Mouse (Mus musculus) kidney, adult 8-10 months (tissue): ENCODE data around the gene Fibin.

Experiments
- DNase-seq, 2 experiments: peaks; one replicate each; pipeline ENCODE4 v3.0.0; 2022

The Fibin gene

DNA sequence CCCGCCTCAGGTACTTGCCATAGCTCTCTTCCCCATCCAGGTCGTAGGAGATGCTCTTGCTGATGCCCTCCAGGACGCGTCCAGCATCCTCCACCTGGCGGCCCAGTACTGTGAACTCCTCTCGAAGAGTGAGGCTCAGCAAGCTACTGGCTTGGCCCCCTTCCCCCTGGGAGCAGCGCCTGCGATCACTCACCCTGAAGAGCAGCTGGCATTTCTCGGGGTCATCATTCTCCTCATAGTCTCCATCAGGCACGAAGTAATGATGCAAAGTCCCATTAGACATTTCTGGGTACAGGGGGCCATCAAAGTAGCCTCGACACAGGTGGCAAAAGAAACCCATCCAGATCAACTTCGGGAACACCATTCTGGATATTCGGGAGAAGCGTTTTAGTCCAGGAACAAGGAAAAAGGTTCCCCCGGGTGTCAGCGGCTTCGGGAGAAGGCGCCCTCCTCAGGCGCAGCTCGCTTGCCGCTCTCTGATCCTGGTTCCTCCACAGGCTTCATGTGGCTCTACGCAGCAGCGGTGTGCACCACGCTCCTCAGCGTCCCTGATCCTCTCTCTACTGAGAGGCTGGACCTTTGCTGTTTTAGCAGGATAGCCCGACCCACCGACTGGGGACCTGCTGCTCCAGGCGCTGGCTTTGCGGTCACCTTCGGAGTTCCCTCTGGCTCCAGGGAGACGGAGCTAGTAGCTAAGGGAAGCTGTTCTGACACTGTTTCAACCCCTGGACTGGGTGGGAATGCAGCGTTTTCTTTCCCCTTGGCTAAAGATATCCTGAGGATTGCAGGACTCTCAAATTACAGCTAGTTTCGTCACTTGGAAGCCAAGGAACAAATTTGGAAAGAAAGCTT lies at the start of gene Fibin:
Gene Fibin (minus strand): TSS at position 752 of the 852 bp plus-strand sequence.
- peak; percentile 31 to 49 for DNase-seq

DNA sequence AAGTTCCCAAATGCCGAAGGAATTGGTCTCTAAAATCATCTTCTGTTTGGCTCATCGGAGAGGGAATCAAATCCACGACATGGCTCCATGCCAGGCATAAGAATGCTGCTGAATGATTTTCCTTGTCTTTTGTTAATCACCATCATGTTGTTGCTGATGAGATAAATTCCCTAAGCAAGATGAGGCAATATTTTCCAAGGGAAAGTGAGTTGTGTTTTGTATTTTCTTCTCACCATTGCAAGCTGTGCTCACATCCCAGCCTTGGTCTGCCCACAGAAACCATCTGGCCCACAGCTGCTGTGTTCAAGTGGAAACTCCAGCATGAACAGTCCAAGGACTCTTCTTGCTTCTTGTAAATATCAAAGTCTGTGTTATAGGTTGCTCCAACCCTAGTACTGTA lies 48.4 kb upstream of the Fibin start:
- no peak for DNase-seq

DNA sequence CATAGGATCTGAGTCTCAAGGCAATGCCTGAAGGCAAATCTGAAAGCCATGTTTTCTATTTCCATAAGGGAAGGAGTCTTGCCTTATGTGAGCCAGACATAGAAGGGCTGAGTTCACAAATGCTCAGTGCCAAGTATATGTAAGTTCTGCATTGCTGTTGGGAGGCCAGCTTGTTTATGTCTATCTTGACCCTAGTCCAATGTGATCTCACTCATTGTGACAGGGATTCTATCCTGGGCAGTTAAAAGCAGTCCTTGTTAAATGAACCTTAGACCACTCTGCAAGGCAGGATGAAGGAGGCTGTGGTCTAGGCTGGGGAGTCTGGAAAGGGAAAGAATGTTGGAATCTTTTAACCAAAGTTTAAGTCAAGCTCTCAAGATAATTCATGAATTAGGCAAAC lies 45.8 kb upstream of the Fibin start:
- no peak for DNase-seq

DNA sequence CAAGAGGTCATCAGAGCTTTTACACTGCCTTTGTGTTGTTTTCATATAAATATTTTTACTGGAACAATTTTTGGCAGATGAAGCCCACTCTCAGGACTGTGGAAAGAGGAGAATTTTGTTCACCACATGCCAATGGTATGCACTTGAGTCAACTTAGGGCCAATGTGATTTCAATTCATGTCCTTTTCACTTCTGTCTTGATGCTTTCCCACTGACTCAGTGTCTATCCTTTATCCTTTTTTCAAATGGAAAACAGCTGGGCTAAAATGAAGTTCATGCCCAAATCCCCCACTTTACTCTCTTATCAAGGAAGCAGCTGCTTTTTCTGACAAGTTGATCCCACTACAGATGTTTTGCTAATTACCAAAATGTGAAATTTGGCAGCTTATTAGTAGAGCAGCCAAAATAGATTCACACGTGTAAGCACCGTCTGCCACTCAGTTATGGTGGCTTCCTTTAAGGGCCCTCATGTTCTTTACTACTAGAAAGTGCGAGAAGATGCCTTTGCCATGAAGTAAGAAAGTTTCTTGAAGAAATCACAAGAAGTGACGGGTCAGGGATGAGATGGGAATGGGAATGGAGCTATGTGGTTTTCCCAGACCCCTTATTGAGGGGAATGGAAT lies 29.8 kb upstream of the Fibin start:
- DNase-seq: no peak

DNA sequence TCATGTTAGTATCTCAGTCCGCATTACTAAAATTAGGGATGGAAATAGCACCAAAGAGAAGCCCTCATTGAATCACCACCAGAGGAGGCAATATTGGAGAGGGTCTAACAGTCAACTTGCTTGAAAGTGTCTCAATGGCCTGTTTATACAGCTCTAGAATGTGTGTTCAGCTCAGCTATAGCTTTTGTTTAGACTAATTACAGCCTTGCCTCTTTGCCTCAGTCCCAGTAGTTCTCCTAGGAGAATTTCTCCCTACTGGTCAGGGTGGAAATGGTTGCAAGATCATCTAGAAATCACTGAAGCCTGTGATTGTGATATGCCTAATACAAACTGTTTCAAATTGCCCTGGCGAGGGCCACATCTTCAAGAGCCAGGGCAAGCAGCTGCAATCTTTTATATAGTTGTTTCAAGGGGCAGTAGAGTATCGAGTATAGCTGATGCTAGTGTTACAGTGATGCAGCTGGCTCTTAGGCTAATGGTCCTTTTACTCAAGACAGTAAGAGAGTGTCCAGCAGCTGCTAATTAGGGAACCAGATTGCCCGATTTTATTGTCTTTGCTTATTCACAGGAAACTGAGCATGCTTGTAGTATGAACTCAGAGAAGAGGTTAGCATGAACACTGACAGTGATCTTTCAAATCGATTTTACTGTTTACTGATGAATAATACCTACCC lies 27.9 kb upstream of the Fibin start:
- no peak for DNase-seq

DNA sequence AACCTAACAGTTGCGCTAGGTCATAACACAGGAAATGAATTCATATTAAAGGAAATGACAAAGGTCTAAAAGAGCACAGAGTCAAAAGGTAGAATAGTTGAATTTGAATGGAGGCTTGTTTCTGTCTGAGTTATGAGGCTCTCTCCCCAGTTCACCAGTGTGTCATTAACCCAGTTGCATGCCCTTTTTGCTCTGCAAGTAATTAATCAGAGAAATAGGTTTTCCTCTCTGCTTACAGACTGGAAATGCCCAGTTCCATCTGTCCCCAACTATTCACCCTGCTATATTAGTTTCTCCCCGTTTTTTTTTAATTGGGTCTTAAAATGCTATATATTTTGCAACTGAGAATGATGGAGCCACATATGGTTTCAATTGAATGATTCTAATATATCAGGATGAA lies 16.8 kb upstream of the Fibin start:
- no peak for DNase-seq

DNA sequence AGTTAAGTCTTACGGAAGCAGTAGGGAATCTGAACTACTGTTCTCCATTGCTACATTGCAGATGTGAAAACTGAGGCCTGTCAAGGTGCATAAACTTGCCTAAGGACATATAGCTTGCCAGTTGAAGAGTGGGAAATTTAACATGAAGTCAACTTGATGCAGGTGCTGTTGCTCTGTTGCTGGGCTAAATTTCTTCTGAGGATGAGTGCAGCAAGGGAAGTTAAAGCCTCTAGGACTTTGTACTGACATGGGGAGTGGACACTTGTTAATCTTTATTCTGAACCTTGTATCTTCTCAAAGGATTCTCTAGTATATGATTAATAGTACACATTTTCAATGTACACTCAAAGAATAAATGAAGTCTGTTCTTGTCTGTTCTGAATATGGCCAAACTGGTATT lies 13.7 kb upstream of the Fibin start:
- peak; percentile 39 to 41 for DNase-seq

DNA sequence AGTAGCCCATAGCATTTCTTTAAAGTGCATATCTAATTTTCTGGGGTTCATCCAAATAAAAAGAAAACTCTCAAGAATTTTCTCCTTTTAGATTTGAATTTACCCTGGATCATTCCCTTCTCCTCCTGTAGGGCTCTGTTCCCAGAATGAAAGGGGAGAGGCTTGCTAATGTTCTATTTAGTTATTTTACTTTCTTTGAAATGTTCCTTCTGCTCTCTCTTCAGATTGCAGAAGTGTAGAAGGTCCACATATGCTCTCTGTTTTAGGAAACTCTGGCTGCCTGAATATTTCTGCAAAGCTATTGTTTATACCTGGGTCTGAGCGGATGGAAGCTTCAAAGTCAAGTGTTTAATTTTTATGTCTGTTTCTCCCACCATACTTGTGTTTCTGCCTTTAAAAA lies 12.5 kb upstream of the Fibin start:
- no peak for DNase-seq

DNA sequence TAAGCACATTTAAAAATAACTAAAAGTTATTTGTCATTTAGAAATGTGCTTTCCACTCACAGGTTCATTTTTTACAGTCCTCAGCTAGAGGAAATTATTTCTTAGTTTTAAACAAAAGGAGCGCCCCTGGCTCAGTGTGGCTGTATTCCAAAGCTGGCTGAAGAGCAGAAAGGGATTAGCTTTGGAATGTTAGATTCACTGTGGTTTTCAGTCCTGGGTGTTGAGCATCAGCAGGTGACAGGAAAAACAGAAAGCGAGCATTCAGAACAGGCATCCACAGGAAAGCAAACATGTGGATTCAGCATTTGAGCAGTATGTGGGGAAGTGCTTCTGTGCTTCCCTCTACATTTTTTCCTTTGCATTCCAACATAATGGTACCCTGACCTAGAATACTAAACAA lies 10.2 kb upstream of the Fibin start:
- DNase-seq: no peak

DNA sequence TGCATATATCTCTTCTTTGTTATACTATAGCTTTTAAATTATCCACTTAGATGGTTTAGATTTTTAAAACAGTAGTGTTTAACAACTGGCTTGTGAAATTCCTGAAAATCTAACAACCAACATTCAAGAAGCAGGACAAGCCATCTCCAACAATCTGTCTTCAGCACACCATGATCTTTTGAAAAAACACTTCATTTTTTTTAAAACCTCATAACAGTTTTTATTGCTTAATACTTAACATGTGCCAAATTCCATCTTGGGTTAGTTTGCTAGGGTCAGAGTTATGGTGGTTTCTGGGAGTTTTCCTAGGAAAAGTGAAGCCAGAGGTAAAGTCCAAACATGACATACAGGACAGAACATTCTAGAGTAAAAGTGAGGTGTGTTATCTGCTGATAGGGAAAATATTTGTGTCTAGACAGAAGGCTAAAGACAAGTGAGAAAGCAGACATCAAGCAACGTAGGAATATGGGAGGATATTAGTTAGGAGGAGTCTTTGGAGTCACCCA lies 4.5 kb upstream of the Fibin start:
- no peak for DNase-seq

DNA sequence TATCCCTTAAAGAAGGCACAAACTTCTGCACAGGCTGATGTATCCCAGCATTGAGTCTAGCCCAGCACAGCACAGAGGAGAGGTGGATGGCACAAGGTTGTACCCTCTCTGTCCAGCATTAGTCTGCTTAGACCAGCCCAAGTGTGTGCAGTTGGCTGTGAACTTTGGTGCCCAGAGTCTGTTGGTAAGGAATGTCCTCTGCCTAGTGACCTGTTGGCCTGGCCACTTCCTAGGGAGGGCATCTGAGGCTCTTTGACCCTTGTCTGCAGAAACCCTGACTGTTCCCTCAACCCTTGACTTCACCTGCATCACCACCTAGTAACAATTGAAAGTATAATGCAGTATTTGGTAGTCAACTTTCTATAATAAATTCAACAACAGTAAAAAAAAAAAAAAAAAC lies 2.4 kb upstream of the Fibin start:
- peak; percentile 28 to 43 for DNase-seq

DNA sequence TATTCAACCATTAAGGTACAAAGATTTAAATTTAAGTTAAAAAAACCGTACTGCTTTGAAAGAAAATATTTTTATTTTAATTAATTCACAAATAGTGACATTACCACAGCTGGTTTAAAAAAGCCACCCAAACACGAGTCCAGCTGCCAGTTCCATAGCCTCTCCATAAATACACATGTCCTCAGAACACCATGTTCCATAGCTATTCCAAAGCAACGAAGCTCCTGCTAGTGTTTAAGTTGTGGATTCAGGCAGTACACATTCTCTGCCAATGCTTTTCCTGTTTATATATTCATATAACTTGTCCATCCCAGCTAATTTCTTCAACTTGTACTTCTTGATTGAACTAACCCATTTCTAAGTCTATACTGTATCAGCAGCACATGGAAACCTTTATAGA lies 872 bp upstream of the Fibin start:
- no peak for DNase-seq

DNA sequence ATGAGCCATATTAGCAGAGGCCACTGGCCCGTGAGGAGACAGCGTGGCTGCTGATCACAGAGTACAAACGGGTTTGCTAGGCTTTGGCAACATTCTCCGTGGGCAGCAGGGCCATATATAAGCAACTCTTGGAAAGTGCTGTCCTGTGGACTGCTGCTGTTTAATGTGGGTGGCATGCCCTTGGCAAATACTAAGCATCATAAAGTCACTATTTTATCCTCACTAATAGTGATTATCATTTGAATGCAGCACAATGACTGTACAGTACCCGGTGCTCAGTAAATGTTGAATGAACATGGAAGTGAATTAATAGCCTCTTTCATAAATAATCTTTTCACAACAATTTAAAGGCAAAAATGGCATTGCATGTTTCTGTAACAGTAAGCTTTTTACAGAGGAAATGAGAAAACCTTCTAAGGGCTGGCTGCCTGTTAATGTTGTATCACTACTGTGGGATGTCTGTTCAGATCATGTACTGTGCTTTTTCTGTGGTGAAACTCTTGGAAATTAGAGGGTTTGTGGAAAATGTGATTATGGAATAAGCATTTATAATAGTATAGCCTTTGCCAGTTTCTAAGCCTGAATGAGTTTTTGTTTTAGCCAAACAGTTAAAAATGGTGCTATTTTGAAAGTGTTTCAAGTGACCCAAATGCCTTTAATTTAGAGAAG lies 9.5 kb downstream of the Fibin start:
- no peak for DNase-seq

DNA sequence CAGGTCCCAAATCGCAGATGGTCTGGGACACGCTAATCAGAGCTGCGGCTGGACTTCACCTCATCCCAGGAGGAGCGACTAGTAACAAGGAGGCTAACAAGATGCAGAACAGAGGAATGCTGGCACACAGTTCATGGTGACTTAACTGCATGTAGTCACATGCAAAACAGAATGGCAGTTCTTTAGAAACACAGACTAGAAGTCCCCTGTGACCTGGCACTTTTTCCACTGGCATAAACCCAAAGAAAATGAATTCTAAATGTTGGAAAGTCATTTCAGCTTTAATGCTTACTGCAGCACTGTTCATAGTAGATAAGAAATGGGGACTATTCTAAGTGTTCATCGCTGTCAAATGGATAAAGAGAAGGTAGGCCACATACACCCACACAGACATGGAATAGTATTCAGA lies 11.1 kb downstream of the Fibin start:
- DNase-seq: no peak

DNA sequence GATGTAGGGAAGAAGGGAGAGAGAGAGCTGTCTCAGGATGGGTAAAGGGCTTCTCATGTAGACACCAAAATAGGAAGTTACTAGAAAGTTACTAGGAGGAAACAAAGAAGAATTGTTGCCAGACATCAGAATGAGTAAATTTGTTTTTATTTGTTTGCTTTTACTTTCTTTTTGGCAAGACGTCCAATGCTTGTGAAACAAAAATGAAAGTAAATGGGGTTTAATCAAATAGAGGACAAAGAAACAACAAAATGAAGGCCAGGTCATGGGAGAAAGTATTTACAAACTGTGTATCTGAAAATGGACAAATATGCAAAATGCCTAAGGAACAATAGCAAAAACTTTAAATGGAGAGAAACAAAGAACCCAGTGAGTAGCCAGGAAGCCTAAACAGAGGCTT lies 11.6 kb downstream of the Fibin start:
- no peak for DNase-seq

DNA sequence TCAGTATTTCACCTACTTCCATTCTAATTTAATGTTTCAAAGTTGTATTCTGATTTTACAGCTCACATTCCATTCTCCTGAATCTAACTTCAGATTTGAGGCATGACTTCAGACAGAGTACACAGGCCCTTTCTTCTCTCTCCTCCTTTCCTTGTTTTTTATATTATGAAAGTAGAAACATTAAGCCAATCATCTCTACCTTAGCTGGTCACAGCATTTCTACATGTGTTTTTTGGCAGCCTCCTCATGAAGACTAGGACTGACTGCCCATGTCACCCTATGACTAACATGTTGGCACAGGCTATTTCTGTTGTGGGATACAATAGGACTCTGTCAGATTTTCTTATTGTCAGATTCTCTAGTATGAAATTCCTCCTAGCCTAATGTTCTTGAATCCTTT lies 34.0 kb downstream of the Fibin start:
- DNase-seq: no peak

DNA sequence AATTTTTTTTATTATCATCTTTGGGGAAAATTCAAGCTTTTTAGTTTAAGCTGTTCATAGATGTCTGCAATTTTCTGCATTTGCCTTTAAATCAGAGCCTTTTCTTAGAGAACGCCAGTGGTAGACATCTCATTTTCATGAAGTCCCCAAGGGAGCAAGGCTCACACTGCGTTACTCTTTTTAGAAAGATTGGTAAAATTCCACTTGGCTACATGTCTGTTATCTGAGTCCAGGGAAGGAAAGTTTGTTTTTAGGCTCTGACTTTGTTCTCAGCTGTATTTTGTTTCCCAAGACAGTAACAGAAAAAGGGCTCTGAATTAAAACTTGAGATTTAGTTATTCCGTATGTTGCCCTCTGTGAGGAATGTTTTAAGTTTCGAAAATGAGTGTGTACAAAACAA lies 43.0 kb downstream of the Fibin start:
- DNase-seq: no peak

DNA sequence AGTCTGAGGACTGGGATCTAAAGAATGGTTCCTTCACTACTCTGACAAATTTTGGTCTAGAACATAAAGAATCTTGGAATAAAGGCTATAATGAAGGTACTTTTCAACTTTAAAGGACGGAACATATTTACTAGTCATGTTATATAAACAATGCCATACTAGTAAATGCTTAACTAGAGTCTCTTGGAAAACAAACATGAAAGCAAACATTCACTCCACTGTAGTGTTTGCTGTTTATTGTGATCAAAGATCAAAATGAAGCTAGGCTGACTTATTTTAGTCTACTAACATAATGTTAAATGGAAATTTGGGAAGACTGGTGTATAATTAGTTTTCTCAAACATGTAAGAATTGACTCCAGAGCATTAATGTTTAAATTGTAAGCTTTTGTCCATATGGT lies 43.7 kb downstream of the Fibin start:
- DNase-seq: no peak

DNA sequence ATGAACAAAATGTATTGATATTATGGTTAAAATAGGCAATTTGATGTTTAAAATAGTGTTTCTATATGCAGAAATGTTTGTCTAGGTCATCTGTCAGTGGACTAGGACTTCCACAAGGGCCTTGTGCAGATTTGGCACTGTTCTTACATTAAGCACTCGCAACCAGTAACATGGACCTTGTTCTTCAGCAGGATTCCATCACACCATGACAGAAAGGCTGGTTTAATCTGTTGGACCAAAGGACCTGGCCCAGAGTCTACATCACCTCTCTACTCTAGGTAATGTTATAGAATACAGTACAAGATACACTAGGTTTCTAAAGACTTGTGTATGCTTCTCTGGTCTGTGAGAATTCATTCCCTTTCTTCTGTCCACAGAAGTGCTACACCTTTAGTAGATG lies 44.3 kb downstream of the Fibin start:
- DNase-seq: no peak

DNA sequence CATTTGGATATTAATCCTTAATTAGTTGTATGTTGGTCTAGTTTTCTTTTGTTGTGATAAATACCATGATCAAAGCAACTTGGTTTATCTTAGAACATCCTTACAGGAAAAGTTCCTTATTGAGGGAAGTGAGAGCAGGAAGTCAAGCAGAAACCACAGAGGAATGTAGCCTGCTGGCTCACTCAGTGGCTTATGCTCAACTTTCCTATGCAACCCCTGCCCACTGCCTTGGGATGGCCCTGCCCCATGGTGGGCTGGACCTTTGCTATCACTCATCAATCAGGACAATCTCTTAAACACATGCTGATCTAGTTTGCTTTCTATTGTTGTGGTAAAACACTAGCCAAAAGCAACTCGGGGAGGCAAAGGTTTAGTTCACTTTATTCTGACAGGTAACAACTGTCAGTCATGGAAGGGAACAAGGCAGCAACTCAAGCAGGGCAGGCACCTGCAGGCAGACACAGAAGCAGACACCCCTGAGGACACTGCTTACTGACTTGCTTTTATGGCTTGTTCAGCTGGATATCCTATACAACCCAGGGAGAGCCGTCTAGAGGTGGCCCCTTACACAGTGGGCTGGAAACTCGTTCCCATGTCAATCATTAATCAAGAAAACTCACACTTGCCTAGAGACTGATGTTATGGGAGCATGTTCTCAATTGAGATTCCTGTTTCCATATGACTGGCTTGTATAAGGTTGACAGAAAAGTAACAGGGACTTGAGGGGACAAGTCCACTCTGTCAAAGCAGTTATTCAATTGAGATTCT lies 46.7 kb downstream of the Fibin start:
- no peak for DNase-seq

DNA sequence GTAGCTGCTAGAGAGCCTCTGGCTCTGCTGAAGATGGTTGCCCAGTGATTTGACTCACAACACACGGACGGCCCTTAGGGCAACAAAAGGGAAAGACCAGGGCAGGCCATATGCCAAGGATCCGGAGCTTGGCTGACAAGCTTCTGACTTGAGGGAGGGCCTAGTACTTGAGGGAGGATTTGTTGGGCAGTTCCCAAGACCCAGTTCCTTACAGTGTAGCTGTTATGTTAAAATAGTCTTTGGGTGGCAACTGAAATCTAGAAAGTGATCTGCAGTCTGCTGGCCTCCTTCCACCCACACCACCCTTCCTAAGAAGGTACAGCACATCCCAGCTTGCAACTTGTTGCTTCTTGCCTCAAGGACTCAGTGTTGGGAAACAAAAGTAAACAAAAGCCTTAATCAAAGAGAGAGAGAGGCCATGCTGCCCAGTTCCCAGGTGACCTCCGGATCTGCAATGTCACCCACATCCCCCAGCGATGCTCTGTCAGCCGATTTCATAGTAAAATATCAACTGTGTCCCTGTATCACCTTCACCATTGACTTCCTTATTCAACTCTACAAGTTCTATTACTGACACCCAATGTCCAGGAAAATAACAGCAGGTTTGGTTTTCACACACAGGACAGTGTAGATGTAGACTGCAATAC lies 48.4 kb downstream of the Fibin start, which contains the start of gene Bbox1:
Gene Bbox1 (minus strand): TSS at position 52 of the 647 bp plus-strand sequence.
- DNase-seq: peak in 1 of 2 experiments; percentile 7

DNA sequence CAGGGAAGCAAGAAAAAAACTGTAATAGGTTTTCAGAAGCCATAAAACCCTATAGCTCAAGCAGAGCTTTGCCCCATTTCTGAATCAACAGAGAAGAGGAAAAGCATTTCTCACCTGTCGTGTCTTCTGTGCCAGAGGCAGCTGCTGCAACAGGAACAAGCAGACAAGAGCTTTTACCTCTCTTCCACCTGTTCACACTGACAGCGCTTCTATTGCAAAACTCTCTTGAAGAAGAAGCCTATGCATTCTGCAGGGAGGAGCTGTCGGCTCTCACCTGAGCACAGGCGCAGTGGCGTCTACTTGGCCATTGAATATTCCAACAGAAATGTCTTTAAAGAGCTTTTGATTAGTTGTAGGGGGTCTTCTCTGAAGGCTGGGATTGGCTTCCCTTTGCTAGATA lies 48.9 kb downstream of the Fibin start:
- no peak for DNase-seq
